Mouse (Mus musculus) retina, adult 2 months (tissue): ENCODE measurements around the gene Rbm44.

Experiments used
- DNase-seq: peaks from one replicate; pipeline ENCODE4 v3.0.0-alpha.2; 2012; ENCODE audit warnings: low read depth, low spot score

The Rbm44 gene

GRCm38 (mm10) chr1:91179086-91179485, 34.2 kb downstream of the Rbm44 start:
- DNase-seq: no peak

GRCm38 (mm10) chr1:91179533-91180173, 34.8 kb downstream of the Rbm44 start, which contains the start of gene Ramp1:
Ramp1 (plus strand) TSS chr1:91179822.
- DNase-seq: no peak

GRCm38 (mm10) chr1:91180174-91180565, 35.3 kb downstream of the Rbm44 start:
- DNase-seq: no peak

- DNase-seq: no peak
Measured at GRCm38 (mm10) chr1:91180723-91181122, 35.8 kb downstream of the Rbm44 start.

GRCm38 (mm10) chr1:91181261-91181660, 36.4 kb downstream of the Rbm44 start:
- no peak for DNase-seq

GRCm38 (mm10) chr1:91181784-91182450, 37.0 kb downstream of the Rbm44 start:
- DNase-seq: no peak

GRCm38 (mm10) chr1:91183305-91183704, 38.4 kb downstream of the Rbm44 start:
- DNase-seq: no peak

GRCm38 (mm10) chr1:91186677-91187076, 41.8 kb downstream of the Rbm44 start:
- no peak for DNase-seq

GRCm38 (mm10) chr1:91187315-91187714, 42.4 kb downstream of the Rbm44 start:
- no peak for DNase-seq

GRCm38 (mm10) chr1:91187786-91188640, 43.1 kb downstream of the Rbm44 start:
- DNase-seq: no peak

GRCm38 (mm10) chr1:91188851-91189460, 44.1 kb downstream of the Rbm44 start:
- no peak for DNase-seq

- DNase-seq: no peak
Measured at GRCm38 (mm10) chr1:91192184-91192583, 47.3 kb downstream of the Rbm44 start.

- no peak for DNase-seq
Measured at GRCm38 (mm10) chr1:91193242-91193641, 48.4 kb downstream of the Rbm44 start.

- no peak for DNase-seq
Measured at GRCm38 (mm10) chr1:91193680-91194079, 48.8 kb downstream of the Rbm44 start.

GRCm38 (mm10) chr1:91199793-91200192, 54.9 kb downstream of the Rbm44 start:
- no peak for DNase-seq

- DNase-seq: no peak
Measured at GRCm38 (mm10) chr1:91201122-91201521, 56.2 kb downstream of the Rbm44 start.

- DNase-seq: no peak
Measured at GRCm38 (mm10) chr1:91204221-91204765, 59.4 kb downstream of the Rbm44 start.

GRCm38 (mm10) chr1:91205651-91206050, 60.8 kb downstream of the Rbm44 start:
- no peak for DNase-seq

- DNase-seq: no peak
Measured at GRCm38 (mm10) chr1:91206336-91206735, 61.4 kb downstream of the Rbm44 start.

- no peak for DNase-seq
Measured at GRCm38 (mm10) chr1:91206873-91207272, 62.0 kb downstream of the Rbm44 start.

GRCm38 (mm10) chr1:91207334-91208074, 62.6 kb downstream of the Rbm44 start:
- DNase-seq: no peak
